Mouse (Mus musculus): ENCODE measurements around the gene Csdc2. TPM values are rescaled to one million over a fixed set of nuclear protein-coding genes. Genes with fewer than 3 reads are reported as not detected.
"Not testable (repeated sequence)": the region's sequence is repeated elsewhere in the genome, so short reads cannot be mapped to it uniquely, and the experiment has no call there.

The Csdc2 gene
- polyA plus RNA-seq, 1 experiment: 9.2 TPM

DNA sequence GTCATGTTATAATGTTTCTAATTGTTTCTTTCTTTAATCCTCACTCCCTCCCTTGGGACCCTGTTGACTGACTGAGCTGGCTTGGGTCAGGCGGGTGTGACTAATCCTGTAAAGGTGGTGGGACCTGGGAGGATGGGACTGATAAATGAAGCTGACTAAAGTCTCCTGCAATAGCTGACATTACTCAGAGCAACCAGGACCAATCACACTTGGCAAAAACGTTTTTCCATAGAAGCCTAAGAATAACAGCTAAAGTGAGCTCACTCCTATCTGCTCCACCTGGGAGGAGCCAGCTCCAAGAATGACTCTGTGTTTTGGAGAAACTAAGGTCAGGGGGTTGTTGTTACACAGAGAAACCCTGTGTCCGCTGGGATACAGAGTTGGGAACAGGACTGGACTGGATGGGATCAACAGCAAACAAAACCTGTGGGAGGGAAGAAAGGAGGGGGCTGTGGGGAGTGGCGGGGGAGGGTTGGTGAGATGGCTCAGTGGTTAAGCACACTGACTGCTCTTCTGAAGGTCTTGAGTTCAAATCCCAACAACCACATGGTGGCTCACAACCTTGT lies 28.5 kb downstream of the Csdc2 start:
- H3K36me3 ChIP-seq (ENCODE audit: control insufficient read depth, insufficient read depth, low read length): no peaks in the 10 kb centered on the region
- no peaks in the 10 kb centered on the region for H3K27me3 ChIP-seq (ENCODE audit: control insufficient read depth, insufficient read depth, low read length)
- H3K27ac ChIP-seq (ENCODE audit: control insufficient read depth, insufficient read depth, low read depth, low read length): no peak overlapping the region
- H3K4me1 ChIP-seq (ENCODE audit: control insufficient read depth, insufficient read depth, low read length): peaks cover 6% of the 10 kb centered on the region
- no peak overlapping the region for H3K4me3 ChIP-seq (ENCODE audit: control insufficient read depth, low read depth, low read length)
- no peak for TF ChIP-seq CTCF (IDR thresholded peaks at IDR 0.05; ENCODE audit: control insufficient read depth, insufficient read depth, insufficient replicate concordance, low read depth, low read length)
- no peak for TF ChIP-seq POLR2A (IDR thresholded peaks at IDR 0.05; ENCODE audit: control insufficient read depth, low read depth, low read length)

DNA sequence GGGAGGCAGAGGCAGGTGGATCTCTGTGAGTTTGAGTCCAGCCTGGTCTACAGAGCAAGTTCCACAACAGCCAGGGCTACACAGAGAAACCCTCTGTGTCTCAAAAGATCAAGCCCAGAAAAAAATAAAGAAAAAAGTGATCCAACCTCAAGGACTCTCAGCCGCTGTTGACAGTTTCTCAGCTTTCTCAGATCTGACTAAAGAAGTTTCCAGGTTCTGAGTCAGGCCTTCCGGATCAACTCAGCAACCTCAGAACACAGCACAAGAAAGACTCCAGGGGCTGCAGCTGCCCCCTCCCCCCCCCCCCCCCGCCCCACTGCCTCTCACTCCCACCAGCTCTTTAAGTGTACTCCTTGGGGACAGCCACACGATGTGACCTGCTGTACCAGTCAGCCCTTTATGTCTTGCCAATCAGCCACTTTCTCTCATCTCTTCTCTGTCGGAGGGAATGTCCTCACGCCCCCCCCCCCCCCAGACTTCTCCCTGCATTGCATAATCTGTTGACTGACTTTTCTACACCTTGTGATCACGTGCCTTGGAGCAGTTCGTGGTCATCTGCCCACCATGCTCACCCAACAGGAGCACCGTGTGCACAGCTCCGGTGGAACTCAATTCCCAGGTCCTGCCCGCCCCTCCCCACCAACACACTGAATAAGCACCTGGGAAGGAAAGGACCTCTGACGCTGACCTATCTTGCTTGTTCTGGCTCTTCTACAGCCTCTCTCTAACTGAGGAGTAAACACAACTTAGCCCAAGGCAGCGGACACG lies 29.7 kb downstream of the Csdc2 start:
- H3K36me3 ChIP-seq (ENCODE audit: control insufficient read depth, insufficient read depth, low read length): no peaks in the 10 kb centered on the region
- TF ChIP-seq CTCF (IDR thresholded peaks at IDR 0.05; ENCODE audit: control insufficient read depth, insufficient read depth, insufficient replicate concordance, low read depth, low read length): no peak
- no peak for TF ChIP-seq POLR2A (IDR thresholded peaks at IDR 0.05; ENCODE audit: control insufficient read depth, low read depth, low read length)
- H3K4me3 ChIP-seq (ENCODE audit: control insufficient read depth, low read depth, low read length): no peak overlapping the region
- H3K27me3 ChIP-seq (ENCODE audit: control insufficient read depth, insufficient read depth, low read length): no peaks in the 10 kb centered on the region
- no peak overlapping the region for H3K27ac ChIP-seq (ENCODE audit: control insufficient read depth, insufficient read depth, low read depth, low read length)
- H3K4me1 ChIP-seq (ENCODE audit: control insufficient read depth, insufficient read depth, low read length): peaks cover 4% of the 10 kb centered on the region; the same call in 1 of the 2 replicates

- no peaks in the 10 kb centered on the region; the same call in 1 of the 2 replicates for H3K4me1 ChIP-seq (ENCODE audit: control insufficient read depth, insufficient read depth, low read length)
- no peaks in the 10 kb centered on the region for H3K27me3 ChIP-seq (ENCODE audit: control insufficient read depth, insufficient read depth, low read length)
- TF ChIP-seq CTCF (IDR thresholded peaks at IDR 0.05; ENCODE audit: control insufficient read depth, insufficient read depth, insufficient replicate concordance, low read depth, low read length): no peak
- TF ChIP-seq POLR2A (IDR thresholded peaks at IDR 0.05; ENCODE audit: control insufficient read depth, low read depth, low read length): no peak
- H3K36me3 ChIP-seq (ENCODE audit: control insufficient read depth, insufficient read depth, low read length): no peaks in the 10 kb centered on the region
- H3K4me3 ChIP-seq (ENCODE audit: control insufficient read depth, low read depth, low read length): no peak overlapping the region
- no peak overlapping the region for H3K27ac ChIP-seq (ENCODE audit: control insufficient read depth, insufficient read depth, low read depth, low read length)
Observed at GRCm38 (mm10) chr15:81967821-81968220, 31.3 kb downstream of the Csdc2 start.

- H3K36me3 ChIP-seq (ENCODE audit: control insufficient read depth, insufficient read depth, low read length): no peaks in the 10 kb centered on the region
- no peaks in the 10 kb centered on the region for H3K27me3 ChIP-seq (ENCODE audit: control insufficient read depth, insufficient read depth, low read length)
- no peak overlapping the region for H3K27ac ChIP-seq (ENCODE audit: control insufficient read depth, insufficient read depth, low read depth, low read length)
- TF ChIP-seq CTCF (IDR thresholded peaks at IDR 0.05; ENCODE audit: control insufficient read depth, insufficient read depth, insufficient replicate concordance, low read depth, low read length): no peak
- no peak for TF ChIP-seq POLR2A (IDR thresholded peaks at IDR 0.05; ENCODE audit: control insufficient read depth, low read depth, low read length)
- no peak overlapping the region for H3K4me3 ChIP-seq (ENCODE audit: control insufficient read depth, low read depth, low read length)
- H3K4me1 ChIP-seq (ENCODE audit: control insufficient read depth, insufficient read depth, low read length): no peaks in the 10 kb centered on the region; the same call in 1 of the 2 replicates
Observed at GRCm38 (mm10) chr15:81968447-81968846, 31.9 kb downstream of the Csdc2 start.

DNA sequence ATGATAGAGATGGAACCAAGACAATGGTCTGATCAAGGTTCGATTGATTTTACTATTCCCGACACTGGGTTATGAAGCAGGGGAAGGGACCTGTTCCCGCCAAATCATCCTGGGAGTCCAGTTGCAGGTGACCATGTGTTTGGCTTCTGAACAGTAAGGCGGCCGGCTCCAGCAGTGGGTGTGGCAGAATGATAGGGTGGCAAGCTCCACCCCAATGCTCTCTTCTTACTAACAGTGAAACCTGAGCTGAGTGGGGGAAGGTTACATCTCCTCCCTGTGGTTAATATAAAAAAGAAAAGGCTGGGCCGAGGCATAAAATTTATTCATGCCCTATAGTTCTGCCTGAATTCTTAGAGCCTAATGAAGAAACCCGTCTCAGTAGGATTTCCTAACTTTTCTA lies 32.6 kb downstream of the Csdc2 start:
- TF ChIP-seq POLR2A (IDR thresholded peaks at IDR 0.05; ENCODE audit: control insufficient read depth, low read depth, low read length) (no peak), CTCF (IDR thresholded peaks at IDR 0.05; ENCODE audit: control insufficient read depth, insufficient read depth, insufficient replicate concordance, low read depth, low read length) (no peak)
- Histone ChIP-seq H3K27me3 (ENCODE audit: control insufficient read depth, insufficient read depth, low read length) (no peaks in the 10 kb centered on the region), H3K4me3 (ENCODE audit: control insufficient read depth, low read depth, low read length) (no peak overlapping the region), H3K36me3 (ENCODE audit: control insufficient read depth, insufficient read depth, low read length) (no peaks in the 10 kb centered on the region), H3K27ac (ENCODE audit: control insufficient read depth, insufficient read depth, low read depth, low read length) (no peak overlapping the region), H3K4me1 (ENCODE audit: control insufficient read depth, insufficient read depth, low read length) (no peaks in the 10 kb centered on the region; the same call in 1 of the 2 replicates)

GRCm38 (mm10) chr15:81969635-81970034 lies 33.1 kb downstream of the Csdc2 start:
- not testable (repeated sequence) for H3K4me1 ChIP-seq (ENCODE audit: control insufficient read depth, insufficient read depth, low read length); H3K27ac ChIP-seq (ENCODE audit: control insufficient read depth, insufficient read depth, low read depth, low read length); H3K4me3 ChIP-seq (ENCODE audit: control insufficient read depth, low read depth, low read length)

DNA sequence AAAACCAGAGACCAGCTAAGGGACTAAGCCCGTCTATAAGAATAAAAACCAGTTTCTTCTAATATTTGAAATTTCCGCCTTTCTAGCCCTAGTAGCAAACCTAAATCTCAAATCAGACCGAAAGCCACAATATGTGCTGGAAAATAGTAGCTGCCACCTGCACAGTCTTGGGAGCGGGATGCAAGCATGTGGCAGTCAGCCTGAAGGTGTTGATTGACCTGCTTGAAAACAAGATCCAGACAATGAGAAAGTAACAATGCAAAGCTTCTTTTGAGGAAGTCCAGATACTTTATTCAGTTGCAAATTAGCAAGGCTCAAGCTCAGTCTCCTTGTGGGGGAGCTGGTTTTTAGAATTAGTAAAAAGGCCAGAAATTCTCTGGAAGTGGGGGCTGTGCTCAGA lies 33.9 kb downstream of the Csdc2 start:
- H3K4me1 ChIP-seq (ENCODE audit: control insufficient read depth, insufficient read depth, low read length); H3K36me3 ChIP-seq (ENCODE audit: control insufficient read depth, insufficient read depth, low read length); H3K4me3 ChIP-seq (ENCODE audit: control insufficient read depth, low read depth, low read length); H3K27ac ChIP-seq (ENCODE audit: control insufficient read depth, insufficient read depth, low read depth, low read length); H3K27me3 ChIP-seq (ENCODE audit: control insufficient read depth, insufficient read depth, low read length): not testable (repeated sequence)

More at GRCm38 (mm10) chr15:81969635-81970034, 33.1 kb downstream of the Csdc2 start:
- not testable (repeated sequence) for H3K36me3 ChIP-seq (ENCODE audit: control insufficient read depth, insufficient read depth, low read length); H3K27me3 ChIP-seq (ENCODE audit: control insufficient read depth, insufficient read depth, low read length)

DNA sequence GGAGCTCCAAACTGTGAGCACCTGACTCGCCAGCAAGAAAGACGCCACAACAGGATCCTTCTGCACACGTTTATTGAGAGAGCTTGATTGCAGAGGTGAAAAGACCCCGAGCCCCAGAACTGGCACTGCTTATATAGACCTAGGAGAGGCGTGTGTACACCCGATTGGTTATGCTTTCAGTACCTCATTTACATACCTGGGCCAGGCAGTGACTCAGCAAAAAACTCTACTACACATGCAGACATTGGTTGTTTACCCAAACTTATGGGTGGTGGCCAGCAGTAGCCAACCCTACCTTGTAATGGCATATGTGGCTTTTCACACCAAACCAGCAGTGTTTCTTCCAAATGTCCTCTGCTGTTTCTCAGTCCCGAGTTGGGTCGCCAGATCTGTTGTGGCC lies 38.6 kb downstream of the Csdc2 start:
- not testable (repeated sequence) for H3K27ac ChIP-seq (ENCODE audit: control insufficient read depth, insufficient read depth, low read depth, low read length); H3K4me1 ChIP-seq (ENCODE audit: control insufficient read depth, insufficient read depth, low read length)

More for the DNA sequence above, 38.6 kb downstream of the Csdc2 start:
- H3K4me3 ChIP-seq (ENCODE audit: control insufficient read depth, low read depth, low read length); H3K36me3 ChIP-seq (ENCODE audit: control insufficient read depth, insufficient read depth, low read length); H3K27me3 ChIP-seq (ENCODE audit: control insufficient read depth, insufficient read depth, low read length): not testable (repeated sequence)
